Mouse (Mus musculus) cortical plate, adult 2 months (tissue): Measurements from ENCODE around the gene Lsamp.

Experiments
- CTCF ChIP-seq: fragments of 200-500 bp; IDR thresholded peaks from 2 replicates; pipeline ENCODE4 v1.5.1; 2011; ENCODE audit warnings: mild to moderate bottlenecking, control low read depth, low read length; ENCODE audit not compliant: insufficient read depth; ENCODE audit errors: extremely low read depth
- POLR2A ChIP-seq: fragments of 200-500 bp; IDR thresholded peaks from 2 replicates; pipeline ENCODE4 v1.6.1; 2011; ENCODE audit warnings: mild to moderate bottlenecking, low read length, control low read depth; ENCODE audit not compliant: insufficient read depth; ENCODE audit errors: extremely low read depth

DNA sequence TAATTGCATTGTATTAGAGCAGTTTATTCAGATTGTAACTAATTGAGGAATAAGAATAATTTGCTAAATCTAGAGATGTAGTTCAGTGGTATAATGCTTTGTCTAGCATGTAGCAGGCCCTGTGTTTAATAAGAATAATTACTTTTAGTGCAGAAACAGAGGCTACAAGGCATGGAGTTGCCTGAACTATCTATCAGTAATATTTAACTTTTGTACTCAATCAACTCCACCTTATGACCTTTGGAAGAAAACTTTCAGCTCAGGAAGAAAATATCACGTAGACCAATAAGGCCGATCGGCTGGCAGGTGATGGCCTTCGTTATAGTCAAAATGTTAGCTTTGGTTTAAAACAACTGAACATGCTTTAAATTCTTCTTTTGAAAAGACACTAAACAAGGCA, 946.4 kb downstream of the Lsamp start:
- TF ChIP-seq CTCF (no peak), POLR2A (no peak)
